Mouse (Mus musculus) forebrain, postnatal 0 days (tissue): Measurements from ENCODE around the gene Gzma. TPM values are rescaled to one million over a fixed set of nuclear protein-coding genes. Genes with fewer than 3 reads are reported as not detected.

Experiments
- ATAC-seq: fragments of 200-750 bp; cut with Nextera tagmentation; 2 replicates; pipeline ENCODE4 v1.8.0; 2017; ENCODE audit warnings: mild to moderate bottlenecking, moderate library complexity
- DNase-seq: peaks from one replicate; pipeline ENCODE4 v3.0.0-alpha.2; 2015
- H3K27ac ChIP-seq: fragments of 300-500 bp; sonication (generic); 2 replicates; pipeline ENCODE4 v1.5.1; 2014; ENCODE audit warnings: low read depth, mild to moderate bottlenecking, antibody characterized with exemption, low read length, moderate library complexity, mixed read lengths
- H3K27me3 ChIP-seq: fragments of 300-500 bp; sonication (generic); 2 replicates; pipeline ENCODE4 v1.6.1; 2014; ENCODE audit warnings: mild to moderate bottlenecking, low read length, mixed read lengths; ENCODE audit not compliant: insufficient read depth
- H3K36me3 ChIP-seq: fragments of 300-500 bp; sonication (generic); 2 replicates; pipeline ENCODE4 v1.6.1; 2014; ENCODE audit warnings: mild to moderate bottlenecking, moderate library complexity; ENCODE audit not compliant: insufficient read depth
- H3K4me1 ChIP-seq: fragments of 300-500 bp; sonication (generic); 2 replicates; pipeline ENCODE4 v1.6.1; 2014; ENCODE audit warnings: antibody characterized with exemption; ENCODE audit not compliant: insufficient read depth
- H3K4me2 ChIP-seq: fragments of 300-500 bp; sonication (generic); 2 replicates; pipeline ENCODE4 v1.6.1; 2014; ENCODE audit warnings: low read depth, mild to moderate bottlenecking, moderate library complexity
- H3K4me3 ChIP-seq: fragments of 300-500 bp; sonication (generic); 2 replicates; pipeline ENCODE4 v1.5.1; 2014; ENCODE audit warnings: low read depth, low read length, mixed read lengths
- H3K9ac ChIP-seq: fragments of 300-500 bp; sonication (generic); 2 replicates; pipeline ENCODE4 v1.6.1; 2014; ENCODE audit warnings: mild to moderate bottlenecking
- H3K9me3 ChIP-seq: fragments of 300-500 bp; sonication (generic); 2 replicates; pipeline ENCODE4 v1.6.1; 2016; ENCODE audit warnings: low read length
- CTCF ChIP-seq: sonication (generic); IDR thresholded peaks from 2 replicates; pipeline ENCODE4 v1.5.1; 2016; ENCODE audit warnings: antibody characterized with exemption, control low read depth, low read depth
- WGBS: fragments of 180-500 bp; shearing (Covaris S2); extraction: QIAGEN DNeasy Blood & Tissue Kit; methylation state at CpG from one replicate; pipeline ENCODE4 v1.1.7; 2014; 5-methylcytosine and 5-hydroxymethylcytosine counted together
- polyA plus RNA-seq: library from polyadenylated mRNA; unstranded; fragments of >200 nt; fragmentation: Nextera tagmentation; extraction: Ambion mirVana; gene quantifications from 2 replicates; pipeline ENCODE4 v1.2.1, GENCODE M21; 2015
- total RNA-seq: library from RNA; depleted of rRNA; stranded (reverse); fragments of >200 nt; gene quantifications from 2 replicates; pipeline ENCODE4 v1.2.3, GENCODE M21; 2014

Gzma gene
- total and polyA plus RNA-seq, 2 experiments from 2014 or later: 0.18 to 0.62 TPM

DNA sequence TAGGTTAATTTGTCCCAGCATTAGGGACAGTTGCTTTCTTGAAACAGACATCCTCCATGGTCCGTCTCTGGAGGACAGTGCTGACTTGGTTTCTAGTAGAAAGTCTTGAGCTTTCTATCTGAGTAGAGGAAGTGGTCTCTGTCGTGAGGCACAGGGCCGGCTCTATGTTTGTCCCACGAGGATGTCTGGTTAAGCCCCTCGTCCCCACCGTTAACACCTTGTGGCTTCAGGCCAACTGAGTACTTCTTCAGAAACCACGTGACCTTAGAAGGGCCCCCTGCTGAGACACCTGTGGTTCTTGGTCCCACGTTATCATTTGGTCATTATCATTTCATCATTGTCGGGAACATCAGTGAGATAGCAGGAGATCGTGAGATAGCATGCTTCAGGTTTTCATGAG lies 1.0 kb upstream of the Gzma start:
- H3K4me2 ChIP-seq: no peak overlapping the region
- H3K36me3 ChIP-seq: no peaks in the 10 kb centered on the region
- DNase-seq: no peak
- H3K4me3 ChIP-seq: no peak overlapping the region
- no peak overlapping the region for H3K27ac ChIP-seq
- H3K27me3 ChIP-seq: no peaks in the 10 kb centered on the region
- WGBS: 80% methylated on average over 10 of the region's 10 CpGs
- ATAC-seq: no peak
- no peaks in the 10 kb centered on the region for H3K9me3 ChIP-seq
- no peak for TF ChIP-seq CTCF
- H3K4me1 ChIP-seq: no peaks in the 10 kb centered on the region
- H3K9ac ChIP-seq: no peak overlapping the region

DNA sequence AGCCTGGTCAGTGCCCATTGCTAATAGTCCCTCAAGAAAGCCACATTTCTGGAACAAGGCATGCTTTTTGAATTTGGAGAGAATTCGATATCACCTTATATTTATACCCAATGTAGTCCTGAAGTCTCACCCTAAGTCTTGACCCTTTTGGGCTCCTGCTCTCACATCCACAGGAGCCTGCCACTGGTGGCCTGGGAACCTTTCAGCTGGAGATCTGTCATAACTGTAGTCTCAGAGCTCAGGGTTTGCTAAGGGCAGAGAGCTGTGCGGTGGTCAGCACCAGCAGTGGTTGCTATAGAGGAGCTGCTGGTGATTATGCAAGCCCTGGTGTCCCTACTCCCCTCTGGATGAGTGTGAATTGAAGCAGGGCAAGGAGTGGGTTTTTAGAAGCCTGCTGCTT lies 2.4 kb downstream of the Gzma start:
- ATAC-seq (no peak), DNase-seq (no peak)
- Histone ChIP-seq H3K9me3 (no peaks in the 10 kb centered on the region), H3K36me3 (no peaks in the 10 kb centered on the region), H3K4me3 (no peak overlapping the region), H3K27ac (no peak overlapping the region), H3K27me3 (no peaks in the 10 kb centered on the region), H3K4me2 (no peak overlapping the region), H3K9ac (no peak overlapping the region), H3K4me1 (no peaks in the 10 kb centered on the region)
- no peak for TF ChIP-seq CTCF
- WGBS: 97% methylated on average over 2 of the region's 2 CpGs

DNA sequence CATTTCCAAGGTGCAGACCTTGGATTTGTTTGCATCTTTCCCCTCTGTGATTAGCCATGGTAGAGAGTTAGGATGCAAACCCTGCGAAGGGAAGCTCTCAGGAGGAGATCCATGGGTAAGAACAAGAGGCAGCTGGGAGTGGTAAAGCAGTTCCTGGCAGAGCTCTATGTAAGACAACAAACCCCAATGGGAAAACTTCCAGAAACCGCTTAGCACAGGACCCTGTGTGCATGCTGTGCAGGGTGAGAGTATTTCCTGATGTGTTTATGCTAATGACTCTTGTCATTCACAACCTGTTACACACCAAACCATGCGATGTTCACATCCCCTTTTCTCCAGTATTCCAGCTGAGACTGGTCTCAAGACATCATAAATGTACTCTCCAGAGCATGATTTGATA lies 3.8 kb downstream of the Gzma start:
- ATAC-seq (no peak), DNase-seq (no peak)
- Histone ChIP-seq H3K4me1 (no peaks in the 10 kb centered on the region), H3K4me2 (no peak overlapping the region), H3K4me3 (no peak overlapping the region), H3K9me3 (no peaks in the 10 kb centered on the region), H3K9ac (no peak overlapping the region), H3K27ac (no peak overlapping the region), H3K27me3 (no peaks in the 10 kb centered on the region), H3K36me3 (no peaks in the 10 kb centered on the region)
- TF ChIP-seq CTCF: no peak
- 69% methylated on average over 3 of the region's 3 CpGs for WGBS

DNA sequence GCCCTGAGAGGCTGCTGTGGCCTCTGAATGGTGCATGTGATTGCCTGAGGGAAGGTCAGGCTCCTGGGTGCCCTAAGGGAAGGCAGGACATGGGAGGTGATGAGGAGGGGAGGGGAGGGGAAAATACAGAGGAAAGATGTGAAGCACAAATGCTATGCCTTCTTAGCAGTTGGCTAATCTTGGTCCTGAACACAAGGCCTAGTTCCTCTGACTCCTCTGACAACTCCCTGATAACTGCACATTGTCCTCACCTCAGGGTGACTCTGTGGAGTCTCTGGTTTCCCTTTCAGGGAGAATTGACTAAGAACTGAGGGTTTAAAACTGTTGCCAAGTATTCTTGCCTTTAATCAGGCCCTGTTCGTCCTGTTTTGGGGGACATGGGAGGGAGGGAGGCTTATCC lies 6.2 kb downstream of the Gzma start:
- no peaks in the 10 kb centered on the region for H3K9me3 ChIP-seq
- TF ChIP-seq CTCF: no peak

DNA sequence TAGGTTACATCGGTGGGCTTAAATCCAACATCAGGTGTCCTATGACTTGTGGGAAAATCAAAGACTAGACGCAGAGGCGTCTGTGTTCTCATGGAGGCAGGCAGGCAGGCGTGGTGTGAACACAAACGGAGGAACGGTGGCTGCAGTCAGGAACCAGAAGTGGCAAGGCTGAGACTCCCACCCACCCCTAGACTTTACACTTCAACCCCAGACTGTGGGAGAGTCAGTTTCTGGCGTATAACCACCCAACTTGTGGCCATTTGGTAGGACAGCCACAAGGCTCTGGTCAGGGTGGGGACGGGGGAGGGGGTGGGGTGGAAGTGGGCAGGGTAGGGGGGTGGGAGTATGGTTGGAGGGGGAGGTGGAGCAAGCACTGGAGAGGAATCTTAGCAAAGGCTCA lies 10.3 kb downstream of the Gzma start:
- no peaks in the 10 kb centered on the region for H3K4me1 ChIP-seq
- ATAC-seq (no peak), DNase-seq (no peak)
- H3K36me3 ChIP-seq: no peaks in the 10 kb centered on the region
- no peak overlapping the region for H3K4me3 ChIP-seq
- H3K27me3 ChIP-seq: no peaks in the 10 kb centered on the region
- no peak overlapping the region for H3K4me2 ChIP-seq
- TF ChIP-seq CTCF: no peak
- no peak overlapping the region for H3K9ac ChIP-seq
- no peak overlapping the region for H3K27ac ChIP-seq
- H3K9me3 ChIP-seq: no peaks in the 10 kb centered on the region
- 89% methylated on average over 8 of the region's 8 CpGs for WGBS

More for the DNA sequence above, 6.2 kb downstream of the Gzma start:
- Histone ChIP-seq H3K27me3 (no peaks in the 10 kb centered on the region), H3K4me1 (no peaks in the 10 kb centered on the region), H3K9ac (no peak overlapping the region), H3K36me3 (no peaks in the 10 kb centered on the region), H3K27ac (no peak overlapping the region), H3K4me2 (no peak overlapping the region), H3K4me3 (no peak overlapping the region)
- no peak for DNase-seq
- WGBS: 57% methylated on average over 1 of the region's 1 CpGs
- ATAC-seq: no peak

DNA sequence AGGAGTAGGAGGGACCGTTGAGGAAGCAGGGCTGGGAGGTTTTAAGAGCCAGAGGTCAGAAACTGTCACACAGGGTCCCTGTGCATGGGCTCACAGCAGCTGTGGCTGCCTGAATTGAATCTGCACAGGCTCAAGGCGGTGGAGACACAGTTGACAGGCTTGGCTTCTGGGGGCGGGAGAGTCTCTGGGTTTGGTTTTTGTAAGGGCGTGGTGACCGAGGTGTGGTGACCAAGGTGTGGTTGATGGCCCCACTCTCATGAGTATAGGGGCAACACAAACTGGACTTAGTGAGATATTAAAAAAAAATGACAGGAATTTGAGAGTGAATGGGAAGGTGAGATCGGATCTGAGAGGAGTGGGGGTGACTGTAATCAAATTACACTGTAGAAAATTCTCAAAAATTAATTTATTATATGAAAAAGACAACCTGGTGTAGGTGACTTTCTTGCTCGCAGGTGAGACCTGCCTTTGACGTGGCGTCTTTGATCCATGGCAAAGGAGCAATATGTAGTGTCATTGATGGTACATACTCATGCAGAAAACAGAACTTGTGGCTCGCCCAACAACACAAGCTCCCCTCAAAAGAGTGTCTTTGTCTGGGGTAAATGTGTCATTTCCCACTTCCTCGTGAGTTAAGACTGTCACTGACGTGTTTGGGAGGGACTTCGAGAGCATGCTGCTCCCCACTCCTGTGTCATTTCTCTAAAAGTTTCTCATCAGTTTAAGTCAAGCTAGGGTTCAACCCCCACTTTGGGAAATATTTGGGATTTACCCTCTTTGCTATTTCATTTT lies 13.4 kb downstream of the Gzma start:
- WGBS: 87% methylated on average over 13 of the region's 13 CpGs

DNA sequence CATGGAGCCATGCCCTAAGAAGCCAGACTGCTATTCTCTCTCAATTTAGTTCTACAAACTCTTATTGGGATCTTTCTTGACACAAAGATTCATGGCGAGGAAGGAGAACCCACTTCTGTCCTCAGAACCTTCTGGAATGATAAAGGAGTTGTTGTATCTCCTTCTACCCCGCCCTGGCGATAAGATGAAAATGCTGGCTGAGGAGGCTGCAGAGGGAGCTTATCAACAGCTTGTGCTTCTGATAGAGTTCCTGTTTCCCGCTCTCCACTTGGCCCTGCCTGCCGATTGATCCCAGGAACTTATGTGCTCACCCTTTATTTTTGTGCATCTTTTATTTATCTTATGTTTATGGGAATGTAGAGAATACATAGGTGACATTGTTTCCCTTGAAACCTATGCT lies 16.0 kb downstream of the Gzma start:
- Histone ChIP-seq H3K27ac (no peak overlapping the region), H3K27me3 (no peaks in the 10 kb centered on the region), H3K4me2 (no peak overlapping the region), H3K9ac (no peak overlapping the region), H3K4me1 (no peaks in the 10 kb centered on the region), H3K36me3 (no peaks in the 10 kb centered on the region), H3K9me3 (no peaks in the 10 kb centered on the region), H3K4me3 (no peak overlapping the region)
- no peak for TF ChIP-seq CTCF
- ATAC-seq (no peak), DNase-seq (no peak)
- 88% methylated on average over 5 of the region's 5 CpGs for WGBS

More for the DNA sequence above, 13.4 kb downstream of the Gzma start:
- no peak overlapping the region for H3K4me2 ChIP-seq
- no peaks in the 10 kb centered on the region for H3K36me3 ChIP-seq
- H3K27me3 ChIP-seq: no peaks in the 10 kb centered on the region
- DNase-seq (no peak), ATAC-seq (no peak)
- H3K4me3 ChIP-seq: no peak overlapping the region
- no peak overlapping the region for H3K27ac ChIP-seq
- no peak for TF ChIP-seq CTCF
- H3K4me1 ChIP-seq: no peaks in the 10 kb centered on the region
- no peaks in the 10 kb centered on the region for H3K9me3 ChIP-seq
- no peak overlapping the region for H3K9ac ChIP-seq
